In genomic region chr3:31089956-31090355, GRCm38 (mm10) we compare ENCODE assay signal across 30 mouse cellular contexts. TPM values are rescaled to one million over a fixed set of nuclear protein-coding genes. Genes with fewer than 3 reads are reported as not detected.
DNase-seq lines count a peak whose midpoint lies in the region; ATAC-seq and TF ChIP-seq lines count a peak whose summit lies in the region.
"Had no signal": no experiment of that assay in that cellular context is flagged by ENCODE, and none has a peak within 500 bp of the region (broad histone marks: within the 10 kb centered on the region; RNA-seq: fewer than 3 reads in every experiment).

No protein-coding gene starts in this region.

- no peak for TF ChIP-seq CTCF in ES-Bruce4 (IDR thresholded peaks at IDR 0.05; ENCODE audit: low read depth, low read length)

- TF ChIP-seq POLR2A in ES-Bruce4 (IDR thresholded peaks at IDR 0.05; ENCODE audit: insufficient read depth, low read length), result no peak

- H3K27ac ChIP-seq in midbrain, embryonic 11.5 days (ENCODE audit: low read depth, low read length), result no peak overlapping the region
- no peak overlapping the region for H3K27ac ChIP-seq in midbrain, embryonic 16.5 days (ENCODE audit: low read length)
- H3K27ac ChIP-seq in ES-Bruce4 (ENCODE audit: insufficient read depth, low read length), result peak overlapping the region; percentile 76
- H3K27ac ChIP-seq: embryonic facial prominence, embryonic 15.5 days; hindbrain, embryonic 13.5 days; kidney, embryonic 15.5 days; left cerebral cortex, adult 2 months; liver, embryonic 13.5 days; lung, embryonic 15.5 days; midbrain, embryonic 13.5 days; neural tube, embryonic 12.5 days had no signal

- no peak overlapping the region for H3K4me2 ChIP-seq in midbrain, embryonic 11.5 days
- no peak overlapping the region for H3K4me2 ChIP-seq in midbrain, embryonic 16.5 days (ENCODE audit: low read length)
- H3K4me2 ChIP-seq: embryonic facial prominence, embryonic 15.5 days; heart, embryonic 12.5 days; hindbrain, embryonic 13.5 days; kidney, embryonic 15.5 days; liver, embryonic 13.5 days; lung, embryonic 15.5 days; midbrain, embryonic 13.5 days; neural tube, embryonic 12.5 days had no signal

- peaks cover 4% of the 10 kb centered on the region for H3K4me1 ChIP-seq in midbrain, embryonic 11.5 days (ENCODE audit: control insufficient read depth, insufficient read depth, low read length)
- peaks cover 10% of the 10 kb centered on the region for H3K4me1 ChIP-seq in midbrain, embryonic 16.5 days (ENCODE audit: control insufficient read depth, insufficient read depth, low read length)
- peaks cover 8% of the 10 kb centered on the region for H3K4me1 ChIP-seq in ES-Bruce4 (ENCODE audit: control insufficient read depth, insufficient read depth, low read length)

- no peaks in the 10 kb centered on the region for H3K27me3 ChIP-seq in midbrain, embryonic 11.5 days (ENCODE audit: control insufficient read depth, insufficient read depth, low read length)
- H3K27me3 ChIP-seq in midbrain, embryonic 16.5 days (ENCODE audit: control insufficient read depth, insufficient read depth, low read depth, low read length), result no peaks in the 10 kb centered on the region
- no peaks in the 10 kb centered on the region for H3K27me3 ChIP-seq in ES-Bruce4 (ENCODE audit: control insufficient read depth, insufficient read depth, low read length, poor library complexity, severe bottlenecking)
- H3K27me3 ChIP-seq: embryonic facial prominence, embryonic 15.5 days; hindbrain, embryonic 13.5 days; kidney, embryonic 15.5 days; liver, embryonic 13.5 days; lung, embryonic 15.5 days; midbrain, embryonic 13.5 days; neural tube, embryonic 12.5 days had no signal

- H3K9ac ChIP-seq in midbrain, embryonic 11.5 days (ENCODE audit: low read length), result no peak overlapping the region
- no peak overlapping the region for H3K9ac ChIP-seq in midbrain, embryonic 16.5 days (ENCODE audit: low read depth, low read length)
- H3K9ac ChIP-seq in ES-Bruce4 (ENCODE audit: low read depth, poor library complexity, severe bottlenecking), result no peak overlapping the region
- H3K9ac ChIP-seq: embryonic facial prominence, embryonic 15.5 days; heart, embryonic 12.5 days; hindbrain, embryonic 13.5 days; kidney, embryonic 15.5 days; liver, embryonic 13.5 days; lung, embryonic 15.5 days; midbrain, embryonic 13.5 days; neural tube, embryonic 12.5 days had no signal

- H3K4me3 ChIP-seq in midbrain, embryonic 11.5 days (ENCODE audit: low read depth, low read length), result no peak overlapping the region
- no peak overlapping the region for H3K4me3 ChIP-seq in midbrain, embryonic 16.5 days (ENCODE audit: low read depth, low read length)
- no peak overlapping the region for H3K4me3 ChIP-seq in ES-Bruce4 (ENCODE audit: low read depth, low read length)
- H3K4me3 ChIP-seq: embryonic facial prominence, embryonic 15.5 days; heart, embryonic 12.5 days; hindbrain, embryonic 13.5 days; kidney, embryonic 15.5 days; left cerebral cortex, adult 2 months; liver, embryonic 13.5 days; lung, embryonic 15.5 days; midbrain, embryonic 13.5 days; neural tube, embryonic 12.5 days had no signal

- H3K9me3 ChIP-seq in midbrain, embryonic 11.5 days (ENCODE audit: control insufficient read depth, low read length), result no peaks in the 10 kb centered on the region
- H3K9me3 ChIP-seq in midbrain, embryonic 16.5 days (replicated peaks; ENCODE audit: control insufficient read depth, low read length, poor library complexity, severe bottlenecking), result no peaks in the 10 kb centered on the region
- no peaks in the 10 kb centered on the region for H3K9me3 ChIP-seq in ES-Bruce4 (replicated peaks; ENCODE audit: control insufficient read depth, insufficient read depth, low read length, poor library complexity, severe bottlenecking)
- H3K9me3 ChIP-seq: embryonic facial prominence, embryonic 15.5 days; heart, embryonic 12.5 days; hindbrain, embryonic 13.5 days; kidney, embryonic 15.5 days; liver, embryonic 13.5 days; lung, embryonic 15.5 days; midbrain, embryonic 13.5 days; neural tube, embryonic 12.5 days had no signal

- WGBS in midbrain, embryonic 11.5 days, result 71% methylated on average over 7 of the region's 7 CpGs
- 73% methylated on average over 7 of the region's 7 CpGs for WGBS in midbrain, embryonic 16.5 days

- peak; percentile 44 for DNase-seq in midbrain, embryonic 11.5 days (ENCODE audit: low spot score, missing footprints)
- no peak for DNase-seq in right cerebral cortex, adult 2 months (ENCODE audit: low spot score in 2 of 2)
- no peak for DNase-seq in right cerebral cortex, postnatal 10 days (ENCODE audit: low spot score in 2 of 2)
- DNase-seq in cerebellum, postnatal 4 days (ENCODE audit: low spot score in 2 of 2), result no peak
- DNase-seq: adrenal gland, postnatal 14 days; cerebellum, adult 2 months; cerebellum, postnatal 36 days; gastrocnemius, postnatal 10 days; heart, adult 11 months; heart, postnatal 14 days; kidney, adult 11 months; kidney, postnatal 36 days; layer of hippocampus, adult 9-11 months; liver, embryonic 13.5 days; retina, postnatal 1 day; thymus, postnatal 14 days had no signal

- no peak for TF ChIP-seq EP300 in ES-Bruce4 (IDR thresholded peaks at IDR 0.05; ENCODE audit: insufficient read depth, low read depth, low read length)

- no peak for ATAC-seq in midbrain, embryonic 11.5 days (ENCODE audit: low FRiP score)
- ATAC-seq in midbrain, embryonic 16.5 days, result no peak
- ATAC-seq in granulocyte monocyte progenitor cell, adult 5-6 weeks (replicated peaks; ENCODE audit: poor library complexity, severe bottlenecking), result peak; percentile 13; the same call in 1 of the 2 replicates
- ATAC-seq: forebrain, embryonic 14.5 days; midbrain, embryonic 13.5 days had no signal

- no peaks in the 10 kb centered on the region for H3K36me3 ChIP-seq in midbrain, embryonic 11.5 days (ENCODE audit: control insufficient read depth, insufficient read depth, low read length)
- no peaks in the 10 kb centered on the region for H3K36me3 ChIP-seq in midbrain, embryonic 16.5 days (ENCODE audit: control insufficient read depth, insufficient read depth, low read length)
- H3K36me3 ChIP-seq in ES-Bruce4 (ENCODE audit: control insufficient read depth, insufficient read depth, low read length, poor library complexity, severe bottlenecking), result no peaks in the 10 kb centered on the region
- H3K36me3 ChIP-seq: embryonic facial prominence, embryonic 15.5 days; heart, embryonic 12.5 days; hindbrain, embryonic 13.5 days; kidney, embryonic 15.5 days; liver, embryonic 13.5 days; lung, embryonic 15.5 days; midbrain, embryonic 13.5 days; neural tube, embryonic 12.5 days had no signal

RNA-seq across cellular contexts. Expression of gene Skil, which starts 4.9 kb away (rescaled TPM):
- polyA plus RNA-seq in midbrain, embryonic 11.5 days (2014; fragmentation: Nextera tagmentation; extraction: Ambion mirVana), result 43.9 and 55.0 TPM in 2 replicates
- 29.9 and 32.4 TPM in 2 replicates for polyA plus RNA-seq in midbrain, embryonic 16.5 days (2015; fragmentation: Nextera tagmentation; extraction: Ambion mirVana)
- 64.4 and 69.6 TPM in 2 replicates for polyA plus RNA-seq in ES-Bruce4 (2011; ENCODE audit: insufficient read depth, insufficient read length, low read depth, missing spikeins)
- 5.0 and 7.4 TPM in 2 replicates for total RNA-seq in granulocyte monocyte progenitor cell, adult 5-6 weeks (2014; fragmentation: Nextera tagmentation)
- total RNA-seq in granulocyte monocyte progenitor cell, adult 5-6 weeks (2017), result 9.2 and 10.5 TPM in 2 replicates

RNA-seq across cellular contexts. Expression of gene Cldn11, which starts 59.8 kb away (rescaled TPM):
- 8.7 and 9.6 TPM in 2 replicates for polyA plus RNA-seq in midbrain, embryonic 11.5 days (2014; fragmentation: Nextera tagmentation; extraction: Ambion mirVana)
- 37.3 and 41.4 TPM in 2 replicates for polyA plus RNA-seq in midbrain, embryonic 16.5 days (2015; fragmentation: Nextera tagmentation; extraction: Ambion mirVana)
- 0.59 and 0.85 TPM in 2 replicates for polyA plus RNA-seq in ES-Bruce4 (2011; ENCODE audit: insufficient read depth, insufficient read length, low read depth, missing spikeins)
- not detected in 2 replicates for total RNA-seq in granulocyte monocyte progenitor cell, adult 5-6 weeks (2014; fragmentation: Nextera tagmentation)
- not detected in 2 replicates for total RNA-seq in granulocyte monocyte progenitor cell, adult 5-6 weeks (2017)
- total RNA-seq: megakaryocyte, adult 5-6 weeks; MEL had no signal
